Mouse (Mus musculus): ENCODE measurements around the gene Rnf181.

The Rnf181 gene

DNA sequence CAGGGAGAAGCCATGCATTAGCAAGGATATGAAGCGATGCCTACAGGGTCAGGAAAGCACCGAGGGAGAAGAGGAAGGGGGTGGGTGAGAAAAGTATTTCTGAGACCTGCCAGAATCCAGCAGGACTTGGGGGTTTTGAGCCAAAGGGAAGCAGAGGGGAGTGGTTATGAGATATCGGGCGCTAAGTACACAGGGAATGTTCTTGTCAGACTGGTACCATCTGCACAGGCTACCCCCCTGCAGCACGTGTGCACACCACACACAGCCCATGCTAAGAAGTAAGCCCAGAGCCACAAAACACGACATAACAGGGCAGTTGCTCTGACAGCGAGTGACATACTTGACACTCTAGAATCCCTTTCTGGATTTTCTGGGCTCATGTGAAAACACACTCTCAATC is 7.5 kb upstream of the Rnf181 start:
- ChIA-PET POLR2A (interaction anchor here in 1 of 4 experiments (0.5 kb wide), 1 partner anchor 1464 kb away, joined by 4 read pairs; no protein-coding TSS in a partner anchor), CTCF (no interaction called here)

- ChIA-PET POLR2A (interaction anchor here in 3 of 4 experiments (0.6 to 0.9 kb wide), 3 partner anchors 18 to 185 kb away, joined by 3 to 7 read pairs (median 3); partner anchors contain the start of gene Tmem150a (in 1 of the 3)), CTCF (no interaction called here)
Observed at GRCm38 (mm10) chr6:72373184-72373583, 6.4 kb upstream of the Rnf181 start.

DNA sequence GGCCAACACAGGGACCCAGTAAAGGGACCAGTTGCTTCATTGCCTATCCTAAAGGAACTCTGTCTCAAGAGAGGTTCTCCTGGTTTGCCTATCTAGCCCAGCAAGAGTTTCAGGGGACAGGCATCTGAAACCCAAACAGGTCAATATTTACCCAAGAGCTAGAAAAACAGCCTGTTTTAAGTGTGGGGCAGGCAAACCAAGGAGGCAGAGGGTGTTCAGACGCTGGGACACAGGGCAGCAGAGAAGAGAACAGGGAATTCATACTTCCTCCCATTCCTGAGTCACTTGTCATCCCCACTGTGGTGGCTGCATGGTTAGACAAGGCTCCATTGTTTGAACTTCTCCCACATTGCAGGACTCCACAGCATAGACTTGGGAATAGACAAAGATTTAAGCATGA is 4.8 kb upstream of the Rnf181 start:
- POLR2A ChIA-PET: interaction anchor here in 2 of 4 experiments (1.2 to 3.5 kb wide), 7 partner anchors 8 to 18 kb away, joined by 3 to 18 read pairs (median 11); partner anchors contain the start of genes Vamp5 (in 2 of the 2) and Vamp8 (in 2 of the 2)

DNA sequence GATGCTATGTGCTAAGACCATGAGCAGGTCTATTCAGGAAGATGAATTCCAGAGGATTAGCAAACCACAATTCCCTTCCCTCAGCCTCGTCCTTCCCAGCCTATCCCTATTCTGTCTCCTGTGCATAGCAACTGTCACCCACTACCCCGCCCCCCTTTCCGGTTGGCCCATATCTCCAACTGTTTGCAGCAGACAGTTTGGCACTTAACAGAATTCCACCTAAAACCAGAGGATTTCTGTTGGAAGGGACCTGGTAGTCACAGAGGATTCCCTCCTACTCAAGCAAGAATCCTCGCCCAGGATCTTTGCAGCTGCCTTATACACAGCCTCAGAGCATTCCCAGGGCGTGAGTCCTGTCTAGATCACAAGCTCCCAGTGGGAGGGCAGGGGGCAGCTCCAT is 4.4 kb upstream of the Rnf181 start:
- CTCF ChIA-PET: interaction anchor here in 3 of 4 experiments (0.6 to 2.3 kb wide), 8 partner anchors 9 to 195 kb away, joined by 3 to 18 read pairs (median 6); partner anchors contain the start of genes Vamp5 (in 2 of the 3), Ggcx (in 1 of the 3), Tmem150a (in 1 of the 3) and Vamp8 (in 1 of the 3)
- POLR2A ChIA-PET: interaction anchor here in 2 of 4 experiments (0.9 to 3.5 kb wide), 11 partner anchors 8 to 43 kb away, joined by 3 to 18 read pairs (median 10); partner anchors contain the start of genes Vamp5 (in 2 of the 2), Vamp8 (in 2 of the 2), Ggcx (in 1 of the 2) and Tmem150a (in 1 of the 2)

More for the DNA sequence above, 4.8 kb upstream of the Rnf181 start:
- CTCF ChIA-PET: interaction anchor here in 1 of 4 experiments (1.2 kb wide), 1 partner anchor 163 kb away, joined by 3 read pairs; no protein-coding TSS in a partner anchor

- CTCF ChIA-PET: interaction anchor here in 3 of 4 experiments (0.5 to 2.3 kb wide), 15 partner anchors 10 to 539 kb away, joined by 3 to 18 read pairs (median 5); partner anchors contain the start of genes Tmem150a (in 2 of the 3), Vamp5 (in 2 of the 3), 0610030E20Rik (in 1 of the 3) and Ggcx (in 1 of the 3)
Observed at GRCm38 (mm10) chr6:72370091-72370490, 3.3 kb upstream of the Rnf181 start.

GRCm38 (mm10) chr6:72369557-72369956 is 2.8 kb upstream of the Rnf181 start:
- POLR2A ChIA-PET: interaction anchor here in 3 of 4 experiments (0.5 to 3.5 kb wide), 18 partner anchors 8 to 70 kb away, joined by 3 to 18 read pairs (median 5); partner anchors contain the start of genes Tmem150a (in 3 of the 3), Ggcx (in 2 of the 3), Mat2a (in 2 of the 3) and Vamp5 (in 2 of the 3)
- CTCF ChIA-PET: interaction anchor here (0.6 to 2.3 kb wide), 16 partner anchors 9 to 108 kb away, joined by 3 to 18 read pairs (median 4); partner anchors contain the start of genes Tmem150a (in 2 of the 4), Vamp5 (in 2 of the 4), Vamp8 (in 2 of the 4) and 0610030E20Rik (in 1 of the 4)

More at GRCm38 (mm10) chr6:72370091-72370490, 3.3 kb upstream of the Rnf181 start:
- POLR2A ChIA-PET: interaction anchor here in 3 of 4 experiments (0.5 to 3.5 kb wide), 19 partner anchors 9 to 69 kb away, joined by 3 to 18 read pairs (median 5); partner anchors contain the start of genes Tmem150a (in 3 of the 3), Mat2a (in 2 of the 3), Vamp5 (in 2 of the 3) and Vamp8 (in 2 of the 3)

DNA sequence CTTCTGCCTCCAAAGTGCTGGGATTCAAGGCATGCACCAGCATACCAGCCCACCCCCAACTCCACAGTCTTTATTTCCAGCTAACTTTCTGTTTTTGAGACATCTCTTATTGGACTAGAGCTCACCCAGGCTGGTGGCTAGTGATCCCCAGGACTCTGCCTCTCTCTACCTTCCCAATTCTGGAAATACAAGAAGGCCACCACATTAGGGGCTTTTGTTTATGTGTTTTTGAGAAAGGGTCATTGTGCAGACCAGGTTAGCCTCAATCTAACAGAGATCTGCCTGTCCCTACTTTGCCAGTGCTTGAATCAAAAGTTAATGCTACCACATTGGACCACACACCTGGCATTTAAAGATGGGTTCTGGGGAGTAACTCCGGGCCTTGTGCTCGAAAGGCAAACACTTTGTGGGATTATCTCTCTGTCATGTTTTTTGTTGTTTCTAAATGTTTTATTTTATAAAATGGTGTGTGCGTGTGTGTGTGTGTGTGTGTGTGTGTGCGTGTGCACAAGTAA is 761 bp upstream of the Rnf181 start:
- POLR2A ChIA-PET: interaction anchor here in 1 of 4 experiments (13.1 kb wide), 1 partner anchor 20 kb away, joined by 130 read pairs; the partner anchor contains the start of genes 0610030E20Rik and Usp39
- CTCF ChIA-PET: interaction anchor here in 1 of 4 experiments (0.5 kb wide), 1 partner anchor 38 kb away, joined by 6 read pairs; no protein-coding TSS in a partner anchor

DNA sequence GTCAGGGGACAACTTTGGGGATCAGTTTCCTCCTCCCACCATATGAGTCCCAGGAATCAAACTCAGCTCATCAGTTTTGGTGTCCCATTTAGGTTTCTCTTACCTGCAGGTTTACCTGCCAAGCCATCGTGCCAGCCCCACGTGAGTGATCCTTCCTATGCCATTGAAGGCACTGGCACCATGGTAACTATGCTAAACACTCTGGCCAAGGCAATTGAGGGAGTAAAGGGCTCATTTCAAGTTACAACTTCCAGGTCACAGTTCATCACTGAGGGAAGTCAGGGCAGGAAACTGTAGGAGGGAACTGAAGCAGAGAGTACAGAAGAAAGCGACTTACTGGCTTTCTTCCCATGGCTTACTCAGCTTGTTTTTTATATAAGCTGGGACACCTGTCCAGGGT is 452 bp downstream of the Rnf181 start:
- ChIA-PET POLR2A (interaction anchor here in 2 of 4 experiments (1.3 to 13.1 kb wide), 2 partner anchors 11 to 19 kb away, joined by 4 to 130 read pairs; partner anchors contain the start of genes 0610030E20Rik (in 1 of the 2), Tmem150a (in 1 of the 2) and Usp39 (in 1 of the 2)), CTCF (no interaction called here)

DNA sequence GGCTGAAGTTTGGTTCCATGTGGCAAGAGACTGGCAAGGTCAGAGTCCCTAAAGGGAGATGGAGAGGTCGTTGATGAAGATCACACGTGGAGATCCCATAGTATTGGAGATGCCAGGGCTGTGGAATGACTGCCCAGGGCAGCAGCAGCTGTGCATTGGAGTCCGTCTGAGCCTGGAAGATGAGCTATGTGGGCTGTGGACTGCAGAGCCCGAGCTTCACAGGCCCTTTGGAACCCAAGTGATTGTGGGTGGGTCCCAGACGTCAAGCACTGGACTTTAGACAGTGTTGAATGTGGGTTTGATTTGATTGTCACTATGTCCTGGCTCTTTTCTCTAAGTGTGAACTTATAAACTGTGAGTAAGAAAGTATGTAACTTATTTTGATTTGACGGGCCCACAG is 1.8 kb downstream of the Rnf181 start:
- ChIA-PET CTCF (interaction anchor here in 2 of 4 experiments (1.1 to 2.7 kb wide), 7 partner anchors 10 to 104 kb away, joined by 3 to 14 read pairs (median 4); partner anchors contain the start of genes Tmem150a (in 2 of the 2), Ggcx (in 1 of the 2), Usp39 (in 1 of the 2) and Vamp8 (in 1 of the 2)), POLR2A (interaction anchor here in 3 of 4 experiments (0.5 to 13.1 kb wide), 13 partner anchors 9 to 38 kb away, joined by 3 to 130 read pairs (median 6); partner anchors contain the start of genes Tmem150a (in 3 of the 3), 0610030E20Rik (in 2 of the 3), Usp39 (in 2 of the 3) and Vamp8 (in 2 of the 3))

GRCm38 (mm10) chr6:72364009-72364408 is 2.7 kb downstream of the Rnf181 start:
- ChIA-PET POLR2A (interaction anchor here (0.5 to 13.1 kb wide), 22 partner anchors 8 to 76 kb away, joined by 3 to 130 read pairs (median 4); partner anchors contain the start of genes Tmem150a (in 4 of the 4), Vamp8 (in 3 of the 4), 0610030E20Rik (in 2 of the 4) and Mat2a (in 2 of the 4)), CTCF (interaction anchor here (0.6 to 2.7 kb wide), 20 partner anchors 8 to 291 kb away, joined by 3 to 14 read pairs (median 4); partner anchors contain the start of genes Tmem150a (in 3 of the 4), Vamp8 (in 2 of the 4), 0610030E20Rik (in 1 of the 4) and Ggcx (in 1 of the 4))

DNA sequence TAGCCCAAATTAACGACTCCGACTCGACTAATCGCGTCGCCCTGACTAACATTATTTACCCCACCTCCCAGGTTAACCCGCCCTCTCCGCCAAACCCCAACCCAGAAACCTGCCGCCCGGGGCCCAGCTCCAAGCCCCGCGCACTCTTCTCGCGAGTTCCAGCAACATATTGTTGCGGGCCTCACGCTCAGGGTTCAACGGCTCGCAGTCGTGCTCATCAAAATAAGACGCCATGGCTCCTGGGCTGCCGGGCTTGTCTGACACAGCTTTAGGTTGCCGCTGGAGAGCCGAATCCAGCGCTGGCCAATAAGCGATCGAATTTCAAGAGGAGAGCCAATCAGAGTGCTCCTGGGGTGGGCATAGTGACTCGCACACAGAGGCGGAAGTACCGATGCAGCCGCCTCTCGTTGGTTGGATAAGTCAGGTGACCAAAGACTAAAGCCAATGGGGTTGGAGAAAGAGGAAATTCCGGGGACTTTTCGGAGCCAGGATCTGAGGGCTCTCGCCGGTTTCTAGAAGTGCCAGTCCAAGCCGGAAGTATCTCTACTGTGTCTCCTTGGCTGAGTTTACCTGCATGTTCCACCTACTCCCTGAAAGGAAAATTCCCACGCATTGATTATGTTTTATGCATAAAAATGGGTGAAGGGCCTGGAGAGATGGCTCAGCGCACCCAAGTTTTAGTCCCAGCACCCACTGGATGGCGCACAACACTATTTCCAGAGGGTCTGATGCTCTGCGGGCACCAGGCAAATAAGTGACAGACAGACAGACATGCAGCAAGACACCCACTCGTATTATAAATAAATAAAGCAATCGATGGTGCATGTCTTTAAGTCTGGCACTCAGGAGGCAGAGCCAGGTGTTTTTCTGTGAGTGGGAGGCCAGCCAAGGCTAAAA is 4.4 kb downstream of the Rnf181 start:
- ChIA-PET POLR2A (interaction anchor here (0.5 to 13.1 kb wide), 42 partner anchors 8 to 490 kb away, joined by 3 to 130 read pairs (median 4); partner anchors contain the start of genes 0610030E20Rik (in 3 of the 4), Usp39 (in 3 of the 4), Ggcx (in 2 of the 4) and Mat2a (in 2 of the 4)), CTCF (interaction anchor here in 2 of 4 experiments (0.6 to 1.5 kb wide), 5 partner anchors 13 to 28 kb away, joined by 3 to 8 read pairs (median 4); partner anchors contain the start of genes 0610030E20Rik (in 1 of the 2), Vamp5 (in 1 of the 2) and Vamp8 (in 1 of the 2))

DNA sequence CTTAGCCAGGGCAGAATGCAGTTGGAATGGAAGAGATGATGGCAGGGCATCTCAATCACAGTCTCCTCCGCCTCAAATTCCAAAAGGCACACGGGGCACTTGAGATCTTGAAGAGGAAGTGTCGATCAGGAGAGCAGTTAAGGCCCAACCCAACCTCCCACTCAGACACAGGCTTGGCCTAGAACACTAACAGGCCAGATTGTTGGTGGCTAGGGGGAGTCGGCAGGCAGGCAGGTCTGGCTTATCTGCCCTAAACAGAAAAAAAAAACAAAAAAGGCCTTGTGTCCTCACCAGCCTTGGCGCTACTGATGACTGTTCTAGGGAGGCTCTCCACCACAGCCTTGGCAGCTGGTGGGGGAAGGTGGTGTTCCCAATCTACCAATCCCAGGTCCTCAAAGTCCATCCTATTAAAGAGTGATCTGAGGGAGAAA is 5.6 kb downstream of the Rnf181 start:
- ChIA-PET POLR2A (interaction anchor here in 3 of 4 experiments (0.7 to 13.1 kb wide), 15 partner anchors 8 to 79 kb away, joined by 3 to 130 read pairs (median 6); partner anchors contain the start of genes 0610030E20Rik (in 2 of the 3), Ggcx (in 2 of the 3), Usp39 (in 2 of the 3) and Vamp5 (in 2 of the 3)), CTCF (interaction anchor here in 2 of 4 experiments (1.1 to 1.5 kb wide), 3 partner anchors 13 to 29 kb away, joined by 4 to 8 read pairs (median 5); partner anchors contain the start of genes 0610030E20Rik (in 1 of the 2), Vamp5 (in 1 of the 2) and Vamp8 (in 1 of the 2))

DNA sequence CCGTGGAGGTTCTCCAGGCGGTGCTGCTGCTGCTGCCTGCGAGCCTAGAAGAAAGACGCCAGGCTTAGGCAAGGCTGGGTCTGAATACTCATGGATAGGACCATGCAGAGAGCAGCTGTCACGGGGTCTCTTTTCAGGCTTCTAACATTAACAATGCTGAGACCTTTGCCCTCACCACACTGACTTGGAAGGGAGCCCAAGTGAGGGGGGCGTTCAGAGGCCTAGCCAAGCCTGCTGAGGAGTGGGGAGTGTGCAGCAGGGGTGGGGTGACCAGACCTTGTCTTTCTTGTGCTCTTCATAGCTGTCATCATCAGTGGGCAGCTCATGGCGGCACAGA is 6.2 kb downstream of the Rnf181 start:
- CTCF ChIA-PET: interaction anchor here in 1 of 4 experiments (0.7 kb wide), 1 partner anchor 9 kb away, joined by 3 read pairs; no protein-coding TSS in a partner anchor
- POLR2A ChIA-PET: interaction anchor here in 3 of 4 experiments (0.6 to 13.1 kb wide), 12 partner anchors 10 to 179 kb away, joined by 3 to 130 read pairs (median 8); partner anchors contain the start of genes 0610030E20Rik (in 2 of the 3), Usp39 (in 2 of the 3), Ggcx (in 1 of the 3) and Mat2a (in 1 of the 3)

GRCm38 (mm10) chr6:72359891-72360598 is 6.7 kb downstream of the Rnf181 start:
- CTCF ChIA-PET: interaction anchor here in 1 of 4 experiments (0.7 kb wide), 1 partner anchor 9 kb away, joined by 3 read pairs; no protein-coding TSS in a partner anchor
- POLR2A ChIA-PET: interaction anchor here in 3 of 4 experiments (0.6 to 13.1 kb wide), 12 partner anchors 11 to 179 kb away, joined by 3 to 130 read pairs (median 4); partner anchors contain the start of genes 0610030E20Rik (in 2 of the 3), Usp39 (in 2 of the 3), Ggcx (in 1 of the 3) and Vamp5 (in 1 of the 3)

DNA sequence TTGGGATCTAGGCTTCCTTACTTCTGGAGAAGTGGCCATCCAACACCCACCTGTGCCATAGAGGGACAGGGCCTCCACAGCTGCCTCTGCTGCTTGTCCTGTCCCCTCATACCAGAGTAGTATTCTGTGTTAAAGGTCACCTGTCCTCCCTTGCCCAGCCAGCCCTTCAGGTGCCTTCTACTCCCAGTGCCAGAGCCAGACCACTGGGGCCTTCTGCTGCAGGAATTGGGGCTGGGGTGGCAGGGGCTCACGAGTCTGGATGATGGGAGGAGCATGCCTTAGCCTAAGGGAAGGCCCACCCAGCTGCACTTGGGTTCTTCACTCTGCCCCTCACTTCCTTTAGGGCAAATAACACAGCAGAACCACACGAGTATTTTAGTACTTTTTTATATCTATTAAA is 7.4 kb downstream of the Rnf181 start:
- CTCF ChIA-PET: interaction anchor here in 1 of 4 experiments (0.6 kb wide), 1 partner anchor 175 kb away, joined by 5 read pairs; no protein-coding TSS in a partner anchor
- POLR2A ChIA-PET: interaction anchor here in 2 of 4 experiments (0.6 to 13.1 kb wide), 6 partner anchors 11 to 74 kb away, joined by 3 to 130 read pairs (median 4); partner anchors contain the start of genes 0610030E20Rik (in 2 of the 2) and Usp39 (in 2 of the 2)
